Mouse (Mus musculus) neural tube, embryonic 14.5 days (tissue): ENCODE results near the gene Vasp. TPM values are rescaled to one million over a fixed set of nuclear protein-coding genes. Genes with fewer than 3 reads are reported as not detected.

Experiments used
- ATAC-seq: fragments of 200-750 bp; cut with Nextera tagmentation; 2 replicates; pipeline ENCODE4 v1.8.0; 2017; ENCODE audit warnings: low read depth, mild to moderate bottlenecking, moderate TSS enrichment, moderate library complexity
- H3K27ac ChIP-seq: fragments of 300-500 bp; sonication (generic); 2 replicates; pipeline ENCODE4 v1.5.1; 2014; ENCODE audit warnings: low read depth, mild to moderate bottlenecking, control low read depth, low read length, moderate library complexity, mixed read lengths
- H3K27me3 ChIP-seq: fragments of 300-500 bp; sonication (generic); 2 replicates; pipeline ENCODE4 v1.6.1; 2014; ENCODE audit warnings: low read length; ENCODE audit not compliant: control insufficient read depth, insufficient read depth
- H3K36me3 ChIP-seq: fragments of 300-500 bp; sonication (generic); 2 replicates; pipeline ENCODE4 v1.6.1; 2014; ENCODE audit warnings: low read length, mixed read lengths; ENCODE audit not compliant: control insufficient read depth, insufficient read depth
- H3K4me1 ChIP-seq: fragments of 300-500 bp; sonication (generic); 2 replicates; pipeline ENCODE4 v1.6.1; 2014; ENCODE audit warnings: low read length; ENCODE audit not compliant: control insufficient read depth, insufficient read depth
- H3K4me2 ChIP-seq: fragments of 300-500 bp; sonication (generic); 2 replicates; pipeline ENCODE4 v1.6.1; 2014; ENCODE audit warnings: mild to moderate bottlenecking, low read depth, low read length, control low read depth
- H3K4me3 ChIP-seq: fragments of 300-500 bp; sonication (generic); 2 replicates; pipeline ENCODE4 v1.5.1; 2014; ENCODE audit warnings: low read depth, low read length, control low read depth, mixed read lengths
- H3K9ac ChIP-seq: fragments of 300-500 bp; sonication (generic); replicated peaks from 2 replicates; pipeline ENCODE4 v1.6.1; 2014; ENCODE audit warnings: low read depth, mild to moderate bottlenecking, control low read depth, low read length, mixed read lengths
- H3K9me3 ChIP-seq: fragments of 300-500 bp; sonication (generic); 2 replicates; pipeline ENCODE4 v1.6.1; 2016; ENCODE audit warnings: low read length; ENCODE audit not compliant: control insufficient read depth
- WGBS: fragments of 180-500 bp; shearing (Covaris S2); extraction: QIAGEN DNeasy Blood & Tissue Kit; methylation state at CpG from one replicate; pipeline ENCODE4 v1.1.7; 2014; 5-methylcytosine and 5-hydroxymethylcytosine counted together
- polyA plus RNA-seq: library from polyadenylated mRNA; unstranded; fragments of >200 nt; fragmentation: Nextera tagmentation; extraction: Ambion mirVana; gene quantifications from 2 replicates; pipeline ENCODE4 v1.2.1, GENCODE M21; 2014

Vasp gene
- polyA plus RNA-seq, 1 experiment from 2014 or later, result 17.4 TPM

- no peaks in the 10 kb centered on the region for H3K36me3 ChIP-seq
- H3K27ac ChIP-seq, result no peak overlapping the region
- H3K9ac ChIP-seq, result no peak overlapping the region
- WGBS, result 67% methylated on average over 2 of the region's 2 CpGs
- H3K4me1 ChIP-seq, result no peaks in the 10 kb centered on the region
- H3K27me3 ChIP-seq, result no peaks in the 10 kb centered on the region
- H3K4me2 ChIP-seq, result peak overlapping the region; percentile 57; the same call in 1 of the 2 replicates
- no peak overlapping the region for H3K4me3 ChIP-seq
- no peak for ATAC-seq
- no peaks in the 10 kb centered on the region for H3K9me3 ChIP-seq
These were observed 58.2 kb downstream of the Vasp start for GRCm38 (mm10) chr7:19213385-19213784.

GRCm38 (mm10) chr7:19211996-19212755 is 59.4 kb downstream of the Vasp start, which contains the start of gene Gpr4:
Gene Gpr4 (plus strand): TSS chr7:19212538.
- Histone ChIP-seq H3K9me3 (no peaks in the 10 kb centered on the region), H3K4me1 (no peaks in the 10 kb centered on the region), H3K27me3 (no peaks in the 10 kb centered on the region), H3K27ac (no peak within 1 kb of the TSS), H3K36me3 (no peaks in the 10 kb centered on the region), H3K9ac (peak within 1 kb of the TSS; percentile 37), H3K4me3 (peak within 1 kb of the TSS; percentile 36), H3K4me2 (peak within 1 kb of the TSS; percentile 57)
- 2% methylated on average over 30 of the region's 30 CpGs for WGBS
- ATAC-seq, result peak; percentile 71

DNA sequence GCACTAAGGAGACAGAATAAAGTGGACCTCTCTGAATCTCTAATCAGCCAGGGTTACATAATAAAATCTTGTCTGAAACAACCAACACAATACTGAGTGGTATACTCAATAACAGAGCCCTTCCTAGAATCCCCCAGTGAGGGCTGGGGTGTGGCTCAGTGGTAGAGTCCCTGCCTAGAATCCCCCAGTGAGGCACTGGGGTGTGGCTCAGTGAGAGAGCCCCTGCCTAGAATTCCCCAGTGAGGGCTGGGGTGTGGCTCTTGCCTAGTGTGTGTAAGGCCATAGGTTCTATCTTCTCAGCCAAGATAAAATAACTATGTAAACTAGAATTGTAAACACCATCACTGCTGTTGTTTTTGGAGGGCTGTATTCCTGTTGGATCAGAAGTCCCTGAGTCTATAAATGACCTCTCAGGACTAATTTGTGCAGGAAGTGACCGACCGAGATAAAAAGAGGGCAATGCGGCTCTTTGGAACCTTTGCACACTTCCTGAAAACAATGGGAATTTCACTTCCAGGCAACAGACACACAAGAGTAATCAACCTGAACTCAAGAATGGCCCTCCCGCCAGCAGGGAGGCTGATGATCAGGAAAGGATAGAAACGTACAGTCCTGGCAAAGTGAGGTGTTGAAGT is 60.5 kb downstream of the Vasp start:
- H3K27ac ChIP-seq, result no peak overlapping the region
- H3K4me3 ChIP-seq, result no peak overlapping the region
- WGBS, result 52% methylated on average over 5 of the region's 5 CpGs
- no peak for ATAC-seq
- no peak overlapping the region for H3K9ac ChIP-seq
- H3K36me3 ChIP-seq, result peaks cover under 1% of the 10 kb centered on the region; the same call in 1 of the 2 replicates
- no peaks in the 10 kb centered on the region for H3K4me1 ChIP-seq
- H3K4me2 ChIP-seq, result no peak overlapping the region
- H3K9me3 ChIP-seq, result no peaks in the 10 kb centered on the region
- H3K27me3 ChIP-seq, result no peaks in the 10 kb centered on the region

GRCm38 (mm10) chr7:19210010-19210409 is 61.6 kb downstream of the Vasp start:
- no peak overlapping the region for H3K4me2 ChIP-seq
- H3K27me3 ChIP-seq, result no peaks in the 10 kb centered on the region
- 94% methylated on average over 5 of the region's 5 CpGs for WGBS
- H3K9me3 ChIP-seq, result no peaks in the 10 kb centered on the region
- no peak for ATAC-seq
- H3K36me3 ChIP-seq, result peaks cover 9% of the 10 kb centered on the region; the same call in 1 of the 2 replicates
- H3K4me1 ChIP-seq, result no peaks in the 10 kb centered on the region
- H3K27ac ChIP-seq, result no peak overlapping the region
- H3K9ac ChIP-seq, result no peak overlapping the region
- H3K4me3 ChIP-seq, result no peak overlapping the region

GRCm38 (mm10) chr7:19209494-19209893 is 62.1 kb downstream of the Vasp start:
- H3K27ac ChIP-seq, result no peak overlapping the region
- ATAC-seq, result no peak
- no peak overlapping the region for H3K4me3 ChIP-seq
- peaks cover 9% of the 10 kb centered on the region; the same call in 1 of the 2 replicates for H3K36me3 ChIP-seq
- H3K9me3 ChIP-seq, result no peaks in the 10 kb centered on the region
- 87% methylated on average over 4 of the region's 4 CpGs for WGBS
- H3K4me1 ChIP-seq, result no peaks in the 10 kb centered on the region
- no peak overlapping the region for H3K4me2 ChIP-seq
- no peaks in the 10 kb centered on the region for H3K27me3 ChIP-seq
- H3K9ac ChIP-seq, result no peak overlapping the region

GRCm38 (mm10) chr7:19208944-19209472 is 62.6 kb downstream of the Vasp start:
- WGBS, result 53% methylated on average over 7 of the region's 7 CpGs
- H3K36me3 ChIP-seq, result peaks cover 12% of the 10 kb centered on the region; the same call in 1 of the 2 replicates
- H3K27ac ChIP-seq, result no peak overlapping the region
- H3K4me3 ChIP-seq, result no peak overlapping the region
- H3K27me3 ChIP-seq, result no peaks in the 10 kb centered on the region
- no peak overlapping the region for H3K4me2 ChIP-seq
- no peak overlapping the region for H3K9ac ChIP-seq
- ATAC-seq, result no peak
- H3K4me1 ChIP-seq, result no peaks in the 10 kb centered on the region
- H3K9me3 ChIP-seq, result no peaks in the 10 kb centered on the region

DNA sequence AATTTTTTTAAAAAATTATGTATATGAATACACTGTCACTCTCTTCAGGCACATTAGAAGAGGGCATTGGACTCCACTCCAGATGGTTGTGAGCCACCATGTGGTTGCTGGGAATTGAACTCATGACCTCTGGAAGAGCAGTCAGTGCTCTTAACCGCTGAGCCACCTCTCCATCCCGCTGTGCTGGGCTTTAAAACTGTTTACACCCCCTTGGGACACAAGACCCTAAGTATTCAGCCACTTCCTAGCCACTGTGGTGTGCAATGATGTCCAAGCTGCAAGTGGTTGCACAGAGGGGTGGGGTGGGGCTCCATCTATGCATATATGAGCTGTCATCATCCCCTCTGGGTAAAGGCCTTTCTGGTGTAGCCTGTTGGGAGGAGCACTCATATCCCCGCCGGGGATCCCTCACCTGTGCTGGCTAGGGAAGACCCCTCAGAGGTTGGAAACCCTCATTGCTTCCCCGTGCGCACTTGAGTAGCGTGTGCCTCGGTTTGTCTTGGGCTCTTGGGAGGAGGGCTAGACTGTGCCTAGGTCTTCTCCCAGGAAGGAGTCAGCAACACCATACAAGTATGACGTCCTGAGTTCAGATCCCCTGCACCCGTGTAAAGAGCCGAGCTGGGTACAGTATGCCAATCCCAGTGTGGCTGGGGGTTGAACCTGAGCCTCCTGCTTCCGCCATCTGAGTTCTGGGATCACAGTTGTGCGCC is 63.3 kb downstream of the Vasp start:
- no peak overlapping the region for H3K4me3 ChIP-seq
- 75% methylated on average over 13 of the region's 13 CpGs for WGBS
- H3K36me3 ChIP-seq, result peaks cover 14% of the 10 kb centered on the region; the same call in 1 of the 2 replicates
- H3K27me3 ChIP-seq, result no peaks in the 10 kb centered on the region
- H3K4me1 ChIP-seq, result no peaks in the 10 kb centered on the region
- H3K4me2 ChIP-seq, result no peak overlapping the region
- no peak overlapping the region for H3K9ac ChIP-seq
- H3K9me3 ChIP-seq, result no peaks in the 10 kb centered on the region
- no peak overlapping the region for H3K27ac ChIP-seq
- ATAC-seq, result 0 out of 2 replicates have a peak, but pooled peaks have one; percentile 5
